Mouse (Mus musculus) hindbrain, embryonic 10.5 days (tissue): ENCODE results near the gene Egfl6. TPM values are rescaled to one million over a fixed set of nuclear protein-coding genes. Genes with fewer than 3 reads are reported as not detected.
"Not testable (repeated sequence)": the region's sequence is repeated elsewhere in the genome, so short reads cannot be mapped to it uniquely, and the experiment has no call there.

Experiments
- DNase-seq: peaks from one replicate; pipeline ENCODE4 v3.0.0-alpha.2; 2017; ENCODE audit warnings: low spot score
- H3K27ac ChIP-seq: fragments of 300-500 bp; sonication (generic); 2 replicates; pipeline ENCODE4 v1.5.1; 2016; ENCODE audit warnings: mild to moderate bottlenecking, moderate library complexity
- H3K27me3 ChIP-seq: fragments of 300-500 bp; sonication (generic); 2 replicates; pipeline ENCODE4 v1.6.1; 2016; ENCODE audit warnings: mild to moderate bottlenecking; ENCODE audit not compliant: poor library complexity, insufficient read depth, severe bottlenecking
- H3K36me3 ChIP-seq: fragments of 300-500 bp; sonication (generic); 2 replicates; pipeline ENCODE4 v1.6.1; 2016; ENCODE audit warnings: mild to moderate bottlenecking, moderate library complexity
- H3K4me1 ChIP-seq: fragments of 300-500 bp; sonication (generic); replicated peaks from 2 replicates; pipeline ENCODE4 v1.6.1; 2016; ENCODE audit warnings: mild to moderate bottlenecking
- H3K4me3 ChIP-seq: fragments of 300-500 bp; sonication (generic); 2 replicates; pipeline ENCODE4 v1.5.1; 2016; ENCODE audit warnings: mild to moderate bottlenecking, moderate library complexity
- H3K9me3 ChIP-seq: fragments of 300-500 bp; sonication (generic); 2 replicates; pipeline ENCODE4 v1.6.1; 2016; ENCODE audit warnings: mild to moderate bottlenecking, moderate library complexity
- WGBS: fragments of 180-500 bp; shearing (Covaris S2); methylation state at CpG from one replicate; pipeline ENCODE4 v1.1.7; 2016; 5-methylcytosine and 5-hydroxymethylcytosine counted together
- polyA plus RNA-seq: library from polyadenylated mRNA; unstranded; fragments of >200 nt; fragmentation: Nextera tagmentation; extraction: Ambion mirVana; gene quantifications from 2 replicates; pipeline ENCODE4 v1.2.1, GENCODE M21; 2016

The Egfl6 gene
- polyA plus RNA-seq, 1 experiment from 2014 or later = 3.2 TPM

- Histone ChIP-seq H3K4me3 (no peak overlapping the region), H3K36me3 (no peaks in the 10 kb centered on the region), H3K27ac (no peak overlapping the region), H3K4me1 (no peaks in the 10 kb centered on the region), H3K27me3 (peaks cover 17% of the 10 kb centered on the region), H3K9me3 (no peaks in the 10 kb centered on the region)
- DNase-seq = no peak
- 82% methylated on average over 3 of the region's 3 CpGs for whole genome bisulfite sequencing
Measured at GRCm38 (mm10) chrX:166559333-166559732, 26.2 kb downstream of the Egfl6 start.

GRCm38 (mm10) chrX:166552355-166552754 is 33.2 kb downstream of the Egfl6 start:
- peaks cover 28% of the 10 kb centered on the region for H3K27me3 ChIP-seq
- WGBS = 85% methylated on average over 7 of the region's 7 CpGs

GRCm38 (mm10) chrX:166546495-166546894 is 39.0 kb downstream of the Egfl6 start:
- H3K9me3 ChIP-seq = no peaks in the 10 kb centered on the region
- 84% methylated on average over 2 of the region's 2 CpGs for WGBS
- no peaks in the 10 kb centered on the region for H3K36me3 ChIP-seq
- no peak overlapping the region for H3K27ac ChIP-seq
- no peak overlapping the region for H3K4me3 ChIP-seq
- H3K27me3 ChIP-seq = peaks cover 12% of the 10 kb centered on the region
- DNase-seq = no peak
- no peaks in the 10 kb centered on the region for H3K4me1 ChIP-seq

More at GRCm38 (mm10) chrX:166552355-166552754, 33.2 kb downstream of the Egfl6 start:
- H3K4me3 ChIP-seq = no peak overlapping the region
- H3K4me1 ChIP-seq = no peaks in the 10 kb centered on the region
- H3K27ac ChIP-seq = no peak overlapping the region
- no peaks in the 10 kb centered on the region for H3K36me3 ChIP-seq
- DNase-seq = no peak
- H3K9me3 ChIP-seq = no peaks in the 10 kb centered on the region

- 72% methylated on average over 4 of the region's 4 CpGs for whole genome bisulfite sequencing
- H3K9me3 ChIP-seq = no peaks in the 10 kb centered on the region
- no peak overlapping the region for H3K4me3 ChIP-seq
- no peak for DNase-seq
- no peak overlapping the region for H3K27ac ChIP-seq
- peaks cover 44% of the 10 kb centered on the region for H3K27me3 ChIP-seq
- H3K4me1 ChIP-seq = no peaks in the 10 kb centered on the region
- H3K36me3 ChIP-seq = no peaks in the 10 kb centered on the region
Measured at GRCm38 (mm10) chrX:166535138-166535537, 50.4 kb downstream of the Egfl6 start.

GRCm38 (mm10) chrX:166533432-166533831 is 52.1 kb downstream of the Egfl6 start:
- no peaks in the 10 kb centered on the region for H3K4me1 ChIP-seq
- no peak overlapping the region for H3K27ac ChIP-seq
- no peak overlapping the region for H3K4me3 ChIP-seq
- no peaks in the 10 kb centered on the region for H3K36me3 ChIP-seq
- peaks cover 45% of the 10 kb centered on the region for H3K27me3 ChIP-seq
- no peak for DNase-seq
- 84% methylated on average over 4 of the region's 4 CpGs for WGBS
- H3K9me3 ChIP-seq = no peaks in the 10 kb centered on the region

- Histone ChIP-seq H3K27me3 (peaks cover 41% of the 10 kb centered on the region), H3K4me3 (no peak overlapping the region), H3K9me3 (no peaks in the 10 kb centered on the region), H3K36me3 (no peaks in the 10 kb centered on the region), H3K27ac (no peak overlapping the region), H3K4me1 (no peaks in the 10 kb centered on the region)
- WGBS = 40% methylated on average over 6 of the region's 6 CpGs
- DNase-seq = no peak
Measured at GRCm38 (mm10) chrX:166531671-166532070, 53.8 kb downstream of the Egfl6 start.

GRCm38 (mm10) chrX:166528126-166528525 is 57.4 kb downstream of the Egfl6 start:
- DNase-seq = no peak
- Histone ChIP-seq H3K36me3 (no peaks in the 10 kb centered on the region), H3K27me3 (peaks cover 19% of the 10 kb centered on the region), H3K4me1 (no peaks in the 10 kb centered on the region), H3K4me3 (no peak overlapping the region), H3K9me3 (no peaks in the 10 kb centered on the region), H3K27ac (no peak overlapping the region)
- 91% methylated on average over 3 of the region's 3 CpGs for WGBS

- no peak for DNase-seq
- Histone ChIP-seq H3K36me3 (no peaks in the 10 kb centered on the region), H3K27ac (no peak overlapping the region), H3K27me3 (peaks cover 23% of the 10 kb centered on the region), H3K4me1 (no peaks in the 10 kb centered on the region), H3K9me3 (no peaks in the 10 kb centered on the region), H3K4me3 (no peak overlapping the region)
- 94% methylated on average over 2 of the region's 2 CpGs for WGBS
Measured at GRCm38 (mm10) chrX:166525637-166526315, 59.7 kb downstream of the Egfl6 start.

- Histone ChIP-seq H3K4me3 (no peak overlapping the region), H3K4me1 (no peaks in the 10 kb centered on the region), H3K36me3 (no peaks in the 10 kb centered on the region), H3K9me3 (no peaks in the 10 kb centered on the region), H3K27ac (no peak overlapping the region), H3K27me3 (peaks cover 35% of the 10 kb centered on the region)
- no peak for DNase-seq
- 81% methylated on average over 5 of the region's 5 CpGs for WGBS
Measured at GRCm38 (mm10) chrX:166520782-166521181, 64.7 kb downstream of the Egfl6 start.

GRCm38 (mm10) chrX:166518345-166518744 is 67.2 kb downstream of the Egfl6 start, which contains the start of gene Tceanc:
Gene Tceanc (minus strand): TSS chrX:166518567.
- WGBS = 75% methylated on average over 16 of the region's 16 CpGs
- peaks cover 40% of the 10 kb centered on the region for H3K27me3 ChIP-seq

GRCm38 (mm10) chrX:166516631-166517030 is 68.9 kb downstream of the Egfl6 start:
- Histone ChIP-seq H3K4me3 (no peak overlapping the region), H3K9me3 (no peaks in the 10 kb centered on the region), H3K27ac (no peak overlapping the region), H3K36me3 (no peaks in the 10 kb centered on the region), H3K4me1 (no peaks in the 10 kb centered on the region), H3K27me3 (peaks cover 35% of the 10 kb centered on the region)
- 83% methylated on average over 1 of the region's 1 CpGs for WGBS
- DNase-seq = no peak

More at GRCm38 (mm10) chrX:166518345-166518744, 67.2 kb downstream of the Egfl6 start, which contains the start of gene Tceanc:
- Histone ChIP-seq H3K36me3 (no peaks in the 10 kb centered on the region), H3K4me3 (no peak within 1 kb of the TSS), H3K9me3 (no peaks in the 10 kb centered on the region), H3K27ac (no peak within 1 kb of the TSS), H3K4me1 (no peaks in the 10 kb centered on the region)
- no peak for DNase-seq

GRCm38 (mm10) chrX:166515923-166516322 is 69.6 kb downstream of the Egfl6 start:
- peaks cover 33% of the 10 kb centered on the region for H3K27me3 ChIP-seq
- H3K27ac ChIP-seq = no peak overlapping the region
- no peaks in the 10 kb centered on the region for H3K9me3 ChIP-seq
- H3K4me1 ChIP-seq = no peaks in the 10 kb centered on the region
- H3K36me3 ChIP-seq = no peaks in the 10 kb centered on the region
- DNase-seq = no peak
- H3K4me3 ChIP-seq = no peak overlapping the region
- 96% methylated on average over 3 of the region's 3 CpGs for WGBS

- DNase-seq = peak; percentile 4
- 25% methylated on average over 12 of the region's 12 CpGs for WGBS
- not testable (repeated sequence) for H3K4me3 ChIP-seq, H3K27ac ChIP-seq, H3K9me3 ChIP-seq, H3K4me1 ChIP-seq, H3K36me3 ChIP-seq
- peaks cover 27% of the 10 kb centered on the region for H3K27me3 ChIP-seq
Measured at GRCm38 (mm10) chrX:166514035-166514434, 71.5 kb downstream of the Egfl6 start.
